Mouse (Mus musculus) liver, embryonic 12.5 days (tissue): ENCODE measurements around the gene Lhfp. TPM values are rescaled to one million over a fixed set of nuclear protein-coding genes. Genes with fewer than 3 reads are reported as not detected.
"Not testable (repeated sequence)": the region's sequence is repeated elsewhere in the genome, so short reads cannot be mapped to it uniquely, and the experiment has no call there.

Source experiments
- ATAC-seq: fragments of 200-750 bp; cut with Nextera tagmentation; 2 replicates; pipeline ENCODE4 v1.8.0; 2017; ENCODE audit warnings: moderate number of reproducible peaks, mild to moderate bottlenecking, moderate library complexity
- H3K27ac ChIP-seq: fragments of 300-500 bp; sonication (generic); 2 replicates; pipeline ENCODE4 v1.5.1; 2016; ENCODE audit warnings: mild to moderate bottlenecking
- H3K27me3 ChIP-seq: fragments of 300-500 bp; sonication (generic); replicated peaks from 2 replicates; pipeline ENCODE4 v1.6.1; 2016; ENCODE audit warnings: mild to moderate bottlenecking, moderate library complexity
- H3K36me3 ChIP-seq: fragments of 300-500 bp; sonication (generic); 2 replicates; pipeline ENCODE4 v1.6.1; 2016; ENCODE audit warnings: mild to moderate bottlenecking, moderate library complexity
- H3K4me1 ChIP-seq: fragments of 300-500 bp; sonication (generic); 2 replicates; pipeline ENCODE4 v1.6.1; 2016
- H3K4me2 ChIP-seq: fragments of 300-500 bp; sonication (generic); 2 replicates; pipeline ENCODE4 v1.6.1; 2016; ENCODE audit warnings: mild to moderate bottlenecking, moderate library complexity
- H3K4me3 ChIP-seq: fragments of 300-500 bp; sonication (generic); 2 replicates; pipeline ENCODE4 v1.5.1; 2016; ENCODE audit warnings: mild to moderate bottlenecking, moderate library complexity
- H3K9ac ChIP-seq: fragments of 300-500 bp; sonication (generic); 2 replicates; pipeline ENCODE4 v1.6.1; 2016; ENCODE audit warnings: mild to moderate bottlenecking, moderate library complexity
- H3K9me3 ChIP-seq: fragments of 300-500 bp; sonication (generic); replicated peaks from 2 replicates; pipeline ENCODE4 v1.6.1; 2016; ENCODE audit warnings: mild to moderate bottlenecking, moderate library complexity
- WGBS: fragments of 180-500 bp; shearing (Covaris S2); methylation state at CpG from one replicate; pipeline ENCODE4 v1.1.7; 2016; ENCODE audit not compliant: insufficient replicate concordance; 5-methylcytosine and 5-hydroxymethylcytosine counted together
- polyA plus RNA-seq: library from polyadenylated mRNA; unstranded; fragments of >200 nt; fragmentation: Nextera tagmentation; extraction: Ambion mirVana; gene quantifications from 2 replicates; pipeline ENCODE4 v1.2.1, GENCODE M21; 2016

Lhfp gene
- polyA plus RNA-seq, 1 experiment from 2014 or later: 6.3 TPM

DNA sequence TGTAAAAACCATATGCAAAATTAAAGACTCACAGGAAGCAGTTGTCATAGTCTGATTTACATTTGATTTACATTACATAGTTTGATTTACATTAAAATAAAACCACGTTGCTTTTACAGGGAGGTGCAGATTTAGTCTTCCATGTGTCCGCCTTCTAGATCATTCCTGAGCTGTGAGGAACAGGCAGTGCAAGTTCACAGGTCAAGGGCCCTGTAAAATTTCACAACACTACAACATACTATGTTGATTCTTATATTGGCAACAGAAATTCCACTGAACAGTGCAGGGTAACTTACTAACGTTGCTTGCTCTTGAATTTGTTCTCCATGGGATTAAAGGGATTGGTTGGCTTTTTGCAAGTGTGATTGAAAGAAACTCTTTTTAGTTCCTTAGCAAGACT is 189.8 kb downstream of the Lhfp start:
- H3K4me2 ChIP-seq: no peak overlapping the region
- H3K9me3 ChIP-seq: no peaks in the 10 kb centered on the region
- H3K36me3 ChIP-seq: no peaks in the 10 kb centered on the region
- 45% methylated on average over 3 of the region's 3 CpGs for WGBS
- ATAC-seq: no peak
- H3K4me3 ChIP-seq: no peak overlapping the region
- H3K9ac ChIP-seq: no peak overlapping the region
- no peaks in the 10 kb centered on the region for H3K4me1 ChIP-seq
- H3K27me3 ChIP-seq: no peaks in the 10 kb centered on the region
- H3K27ac ChIP-seq: no peak overlapping the region

DNA sequence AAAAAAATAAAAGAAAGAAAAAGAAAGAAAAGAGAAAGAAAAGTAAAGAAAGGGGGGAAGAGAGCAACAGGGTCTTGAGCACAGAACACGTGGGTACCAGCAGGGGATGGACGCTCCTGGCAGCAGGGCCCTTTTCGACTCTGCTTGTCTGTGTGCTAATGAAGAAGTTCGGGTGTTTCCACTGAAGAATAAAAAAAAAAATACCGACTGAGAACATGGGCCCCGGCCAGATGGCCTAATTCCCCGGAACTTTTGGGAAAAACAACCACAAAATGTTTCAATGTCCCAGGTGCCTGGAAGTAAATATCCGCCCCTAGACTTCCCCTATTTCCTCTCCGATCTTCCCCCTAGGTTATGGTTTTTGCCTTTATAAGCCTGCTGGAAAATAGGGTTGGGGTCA is 191.1 kb downstream of the Lhfp start:
- 80% methylated on average over 9 of the region's 9 CpGs for WGBS
- not testable (repeated sequence) for H3K4me2 ChIP-seq, H3K4me1 ChIP-seq, H3K4me3 ChIP-seq, H3K27ac ChIP-seq, H3K9me3 ChIP-seq, H3K9ac ChIP-seq, ATAC-seq, H3K27me3 ChIP-seq, H3K36me3 ChIP-seq

DNA sequence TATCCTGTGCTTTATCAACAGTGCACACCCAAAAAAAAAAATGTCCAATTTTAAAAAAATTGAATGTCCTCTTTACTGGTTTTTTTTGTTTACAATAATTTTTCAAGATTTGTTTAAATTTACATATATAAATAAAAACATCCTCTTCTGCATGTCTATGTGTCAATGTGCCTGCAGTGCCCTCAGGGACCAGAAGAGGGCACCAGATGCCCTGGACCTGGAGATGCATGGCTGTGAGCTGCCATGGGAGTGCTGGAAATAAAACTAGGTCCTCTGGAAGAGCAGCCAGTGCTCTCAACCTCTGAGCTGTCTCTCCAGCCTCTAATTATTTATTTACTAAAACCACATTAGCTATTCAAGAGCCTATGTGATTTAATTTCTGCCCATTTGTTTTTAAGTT is 193.4 kb downstream of the Lhfp start:
- H3K9me3 ChIP-seq: no peaks in the 10 kb centered on the region
- ATAC-seq: no peak
- H3K4me3 ChIP-seq: no peak overlapping the region
- no peak overlapping the region for H3K4me2 ChIP-seq
- H3K27ac ChIP-seq: no peak overlapping the region
- H3K36me3 ChIP-seq: no peaks in the 10 kb centered on the region
- H3K4me1 ChIP-seq: no peaks in the 10 kb centered on the region
- no peaks in the 10 kb centered on the region for H3K27me3 ChIP-seq
- no peak overlapping the region for H3K9ac ChIP-seq

DNA sequence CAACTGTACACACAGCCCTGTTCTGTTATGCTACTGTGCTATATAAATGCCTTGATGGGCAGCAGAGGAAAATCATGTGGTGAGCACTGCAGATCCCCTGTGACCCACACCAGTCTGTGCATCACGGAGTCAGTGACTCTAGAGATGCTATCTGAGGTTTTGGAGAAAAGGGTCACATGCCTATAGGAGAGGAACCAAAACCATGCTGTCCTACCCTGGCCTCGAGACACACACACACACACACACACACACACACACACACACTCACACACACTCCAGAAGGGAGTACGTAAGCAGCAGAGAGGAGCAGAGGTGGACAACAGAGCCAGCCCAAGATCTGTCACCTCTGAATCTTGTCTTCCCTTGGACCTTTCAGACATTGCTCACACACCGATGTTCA is 195.1 kb downstream of the Lhfp start:
- 59% methylated on average over 4 of the region's 4 CpGs for WGBS
- no peaks in the 10 kb centered on the region for H3K27me3 ChIP-seq
- ATAC-seq: no peak

DNA sequence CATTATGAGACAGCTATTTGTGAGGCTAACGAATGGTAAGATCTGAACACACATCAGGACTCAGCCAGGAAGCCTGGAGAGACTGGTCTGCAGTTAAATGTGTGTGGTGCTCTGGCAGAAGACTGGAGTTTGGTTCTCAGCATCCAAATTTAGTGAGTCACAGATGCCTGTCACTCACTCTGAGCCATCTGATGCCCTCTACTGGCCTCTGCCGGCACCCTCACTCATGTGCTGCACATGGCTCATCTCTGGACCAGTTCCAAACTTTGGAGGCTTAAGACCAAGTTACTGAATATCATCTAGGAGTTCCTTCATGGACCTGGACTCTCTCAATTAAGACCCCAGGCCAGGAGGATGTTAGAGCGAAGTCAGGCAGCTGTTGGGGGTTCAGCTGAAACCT is 198.8 kb downstream of the Lhfp start:
- Histone ChIP-seq H3K4me1 (no peaks in the 10 kb centered on the region), H3K4me2 (no peak overlapping the region)
- WGBS: 73% methylated on average over 3 of the region's 3 CpGs

More for the DNA sequence above, 195.1 kb downstream of the Lhfp start:
- Histone ChIP-seq H3K27ac (no peak overlapping the region), H3K9me3 (no peaks in the 10 kb centered on the region), H3K4me3 (no peak overlapping the region), H3K9ac (no peak overlapping the region), H3K4me2 (no peak overlapping the region), H3K4me1 (no peaks in the 10 kb centered on the region), H3K36me3 (no peaks in the 10 kb centered on the region)

DNA sequence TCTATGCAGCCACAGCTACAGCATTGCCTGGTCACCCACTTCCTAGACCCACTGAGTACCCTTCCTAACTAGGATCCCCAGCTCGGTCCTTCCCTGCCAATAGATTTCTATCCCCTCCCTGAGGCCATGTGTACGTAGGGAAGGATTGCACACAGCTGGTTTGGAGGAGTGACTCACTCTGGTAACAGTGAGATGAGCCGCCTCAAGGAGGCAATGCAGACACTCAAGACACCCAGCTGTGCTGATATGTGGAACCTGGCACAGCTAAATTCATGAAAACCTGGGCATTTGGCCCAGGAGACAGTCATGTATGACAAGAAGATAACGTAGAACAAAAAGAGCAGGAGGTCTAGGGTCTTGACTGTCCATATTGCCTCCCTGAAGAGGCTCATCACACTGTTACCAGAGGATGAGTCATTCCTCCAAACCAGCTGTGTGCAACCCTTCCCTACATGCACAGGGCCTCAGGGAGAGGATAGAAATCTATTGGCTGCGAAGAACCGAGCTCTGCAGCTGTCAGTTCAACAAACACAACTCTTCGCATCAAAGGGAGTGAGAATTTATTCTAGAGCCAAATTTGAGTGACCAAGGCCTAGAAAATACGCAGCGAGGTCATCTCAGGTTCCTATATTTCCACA is 204.4 kb downstream of the Lhfp start:
- H3K4me1 ChIP-seq: no peaks in the 10 kb centered on the region
- no peaks in the 10 kb centered on the region for H3K27me3 ChIP-seq
- no peaks in the 10 kb centered on the region for H3K9me3 ChIP-seq
- no peak overlapping the region for H3K4me2 ChIP-seq
- no peak overlapping the region for H3K4me3 ChIP-seq
- no peak for ATAC-seq
- H3K9ac ChIP-seq: no peak overlapping the region
- WGBS: 64% methylated on average over 9 of the region's 9 CpGs
- H3K36me3 ChIP-seq: no peaks in the 10 kb centered on the region
- no peak overlapping the region for H3K27ac ChIP-seq

More for the DNA sequence above, 198.8 kb downstream of the Lhfp start:
- no peak overlapping the region for H3K4me3 ChIP-seq
- H3K27ac ChIP-seq: no peak overlapping the region
- no peak for ATAC-seq
- H3K27me3 ChIP-seq: no peaks in the 10 kb centered on the region
- H3K9ac ChIP-seq: no peak overlapping the region
- no peaks in the 10 kb centered on the region for H3K36me3 ChIP-seq
- H3K9me3 ChIP-seq: no peaks in the 10 kb centered on the region

DNA sequence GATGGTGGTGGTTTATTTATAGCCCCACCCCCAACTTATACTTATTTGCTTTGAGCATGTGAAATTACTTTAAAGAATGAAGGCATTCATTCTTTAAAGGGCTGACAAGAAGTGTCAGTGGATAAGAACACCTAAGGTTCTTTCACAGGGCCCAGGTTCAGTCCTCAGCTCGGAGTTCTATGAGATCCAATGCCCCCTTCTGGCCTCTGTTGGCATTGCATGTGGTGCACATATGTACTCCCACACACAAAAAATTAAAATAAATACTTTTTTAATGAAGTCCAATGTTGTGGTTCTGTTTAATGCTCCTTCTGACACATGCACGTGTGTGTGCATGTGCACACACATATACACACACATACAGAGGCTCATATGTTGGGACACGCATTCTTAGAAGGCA is 205.8 kb downstream of the Lhfp start:
- no peak overlapping the region for H3K4me2 ChIP-seq
- no peaks in the 10 kb centered on the region for H3K9me3 ChIP-seq
- H3K4me3 ChIP-seq: no peak overlapping the region
- no peak overlapping the region for H3K9ac ChIP-seq
- H3K36me3 ChIP-seq: no peaks in the 10 kb centered on the region
- ATAC-seq: no peak
- H3K27me3 ChIP-seq: no peaks in the 10 kb centered on the region
- H3K4me1 ChIP-seq: no peaks in the 10 kb centered on the region
- WGBS: 55% methylated on average over 3 of the region's 3 CpGs
- H3K27ac ChIP-seq: no peak overlapping the region

DNA sequence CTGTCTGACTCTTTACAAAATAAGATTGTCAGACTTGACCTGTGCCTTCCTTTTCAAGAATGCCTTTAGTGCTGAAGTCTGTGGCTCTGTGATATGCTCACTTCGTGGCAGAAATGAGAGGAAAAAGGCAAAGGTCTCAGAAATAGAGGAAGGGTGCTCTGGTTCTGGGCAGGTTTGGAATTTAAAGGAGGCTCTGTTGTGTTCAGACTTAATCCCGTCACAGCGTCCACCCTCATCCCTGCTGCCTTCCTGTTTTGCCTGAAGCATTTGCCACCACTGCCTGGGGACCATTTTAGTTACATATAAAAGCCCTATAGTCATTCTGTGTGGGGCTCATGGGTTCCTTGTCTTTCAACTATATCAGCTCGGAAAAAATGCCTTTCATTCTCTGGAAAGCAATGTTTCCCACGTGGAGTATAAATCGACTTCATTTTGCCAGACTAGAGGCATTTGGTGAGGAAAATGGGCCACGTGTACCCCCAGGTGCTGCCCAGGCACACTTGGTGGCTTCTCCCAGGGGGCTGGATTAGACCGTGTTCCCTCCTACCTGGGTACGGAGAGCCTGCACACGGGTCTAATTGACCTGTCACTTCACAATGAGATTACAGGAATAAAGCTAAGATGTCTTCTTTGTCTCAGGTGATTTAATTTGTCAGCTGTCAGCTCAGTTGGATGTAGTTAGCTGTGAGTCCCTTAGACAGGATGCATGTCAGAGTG is 207.0 kb downstream of the Lhfp start:
- Histone ChIP-seq H3K36me3 (no peaks in the 10 kb centered on the region), H3K4me2 (no peak overlapping the region), H3K9me3 (no peaks in the 10 kb centered on the region), H3K4me1 (no peaks in the 10 kb centered on the region), H3K4me3 (no peak overlapping the region), H3K27me3 (no peaks in the 10 kb centered on the region), H3K9ac (no peak overlapping the region), H3K27ac (no peak overlapping the region)
- no peak for ATAC-seq
- WGBS: 50% methylated on average over 10 of the region's 10 CpGs

DNA sequence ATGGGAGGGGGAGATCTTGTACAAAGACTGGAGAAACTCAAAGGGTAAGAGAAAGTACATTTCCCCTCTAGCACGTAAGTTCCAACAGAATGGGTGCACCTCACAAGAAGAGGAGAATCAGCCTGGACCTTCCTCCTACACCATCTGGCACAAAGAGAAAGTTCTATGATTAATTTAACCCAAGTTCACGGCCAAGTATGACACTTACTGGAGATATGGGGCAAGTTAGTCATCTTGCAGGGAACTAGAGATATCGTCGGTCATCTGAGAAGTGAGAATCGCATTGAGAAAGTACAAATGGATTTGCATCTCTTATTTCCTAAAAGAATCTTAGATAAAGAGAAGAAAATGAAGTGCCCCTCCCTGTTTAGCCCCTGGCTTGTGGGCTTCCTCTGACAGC is 211.2 kb downstream of the Lhfp start:
- no peaks in the 10 kb centered on the region for H3K9me3 ChIP-seq
- H3K27me3 ChIP-seq: no peaks in the 10 kb centered on the region
- H3K4me1 ChIP-seq: no peaks in the 10 kb centered on the region
- no peaks in the 10 kb centered on the region for H3K36me3 ChIP-seq
- no peak overlapping the region for H3K4me2 ChIP-seq
- no peak for ATAC-seq
- WGBS: 68% methylated on average over 5 of the region's 5 CpGs
- no peak overlapping the region for H3K27ac ChIP-seq
- H3K9ac ChIP-seq: no peak overlapping the region
- no peak overlapping the region for H3K4me3 ChIP-seq

DNA sequence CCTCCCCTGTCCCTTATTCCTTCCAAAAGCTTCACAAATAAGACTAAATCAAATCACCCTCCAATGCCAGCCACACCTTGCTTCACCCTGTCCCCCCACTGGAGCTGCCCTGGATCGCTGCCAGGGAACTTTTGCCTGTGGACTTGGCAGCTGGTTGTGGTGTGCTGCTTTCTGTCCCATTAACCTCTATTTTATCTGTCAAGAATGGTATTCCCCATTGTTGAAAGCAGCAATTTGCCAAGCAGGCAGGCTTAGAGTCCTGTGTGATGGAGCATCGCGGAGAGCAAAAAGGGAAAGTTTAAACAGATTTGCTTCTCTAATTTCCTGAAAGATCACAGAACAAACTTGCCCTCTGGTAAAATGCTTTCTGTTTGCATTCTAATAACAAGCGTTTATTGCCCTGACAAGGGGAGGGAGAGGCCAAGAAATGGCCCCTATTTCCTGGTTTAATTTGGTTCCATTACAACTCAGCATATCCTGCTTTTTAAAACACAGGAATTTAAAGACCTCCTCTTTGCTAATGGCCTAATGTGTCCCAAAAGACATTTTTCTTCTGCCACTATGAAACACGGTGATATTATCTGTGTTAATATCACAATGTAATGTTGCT is 212.0 kb downstream of the Lhfp start:
- no peaks in the 10 kb centered on the region for H3K4me1 ChIP-seq
- H3K4me3 ChIP-seq: no peak overlapping the region
- 66% methylated on average over 5 of the region's 5 CpGs for WGBS
- no peaks in the 10 kb centered on the region for H3K27me3 ChIP-seq
- no peak for ATAC-seq
- no peak overlapping the region for H3K9ac ChIP-seq
- H3K27ac ChIP-seq: no peak overlapping the region
- H3K4me2 ChIP-seq: no peak overlapping the region
- H3K9me3 ChIP-seq: no peaks in the 10 kb centered on the region
- H3K36me3 ChIP-seq: no peaks in the 10 kb centered on the region

DNA sequence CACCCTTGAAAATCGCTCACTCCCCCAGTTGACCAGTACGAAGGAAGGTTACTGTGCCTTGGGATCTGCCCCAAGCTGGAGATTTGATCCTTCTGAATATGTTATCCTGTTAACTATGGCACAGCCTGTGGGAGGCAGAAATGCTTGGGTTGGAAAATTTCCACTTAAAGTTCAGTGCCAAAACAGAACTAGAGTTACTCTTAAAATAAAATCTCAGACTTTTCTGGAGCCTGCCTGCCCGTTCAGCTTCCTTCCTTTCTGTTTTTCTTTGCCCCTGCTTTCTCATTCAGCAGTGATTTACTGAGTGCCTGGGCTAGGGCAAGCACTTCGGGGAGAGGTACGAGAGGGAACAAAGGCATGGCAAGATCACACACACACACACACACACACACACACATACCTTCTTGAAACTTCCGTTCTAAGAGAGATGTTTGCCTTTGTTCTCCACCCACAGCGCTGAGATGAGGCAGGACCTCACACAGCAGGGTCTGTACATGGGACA is 217.4 kb downstream of the Lhfp start:
- Histone ChIP-seq H3K4me3 (no peak overlapping the region), H3K9ac (no peak overlapping the region), H3K27me3 (no peaks in the 10 kb centered on the region), H3K27ac (no peak overlapping the region), H3K36me3 (no peaks in the 10 kb centered on the region), H3K4me2 (no peak overlapping the region), H3K4me1 (no peaks in the 10 kb centered on the region), H3K9me3 (no peaks in the 10 kb centered on the region)
- no peak for ATAC-seq
- 54% methylated on average over 7 of the region's 7 CpGs for WGBS

DNA sequence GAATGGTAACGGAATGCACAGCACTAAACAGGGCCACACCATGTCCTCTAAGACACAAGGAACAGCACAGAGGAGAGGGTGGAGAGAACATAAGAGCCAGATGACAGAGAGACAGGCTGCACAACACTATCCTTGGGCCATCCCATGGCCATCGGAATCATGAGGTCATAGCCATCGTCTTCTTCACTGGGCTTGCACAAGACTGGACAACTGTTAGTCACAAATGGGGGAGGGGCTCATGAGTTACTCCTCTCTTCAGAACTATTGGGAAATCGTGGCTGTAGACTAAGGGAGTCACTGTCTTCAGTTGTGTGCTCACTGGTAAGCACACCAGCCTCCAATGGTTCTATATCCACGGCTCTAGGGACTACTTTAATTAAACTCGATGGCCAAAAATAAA is 224.8 kb downstream of the Lhfp start:
- ATAC-seq: no peak
- H3K36me3 ChIP-seq: no peaks in the 10 kb centered on the region
- WGBS: 63% methylated on average over 6 of the region's 6 CpGs
- no peak overlapping the region for H3K4me3 ChIP-seq
- H3K27ac ChIP-seq: no peak overlapping the region
- H3K27me3 ChIP-seq: no peaks in the 10 kb centered on the region
- no peak overlapping the region for H3K4me2 ChIP-seq
- no peaks in the 10 kb centered on the region for H3K9me3 ChIP-seq
- no peak overlapping the region for H3K9ac ChIP-seq
- no peaks in the 10 kb centered on the region for H3K4me1 ChIP-seq
